Mouse (Mus musculus) cerebellum, adult 11 months (tissue): ENCODE measurements around the gene Ash1l.
A peak's percentile ranks its signal among the peaks of the same experiment; 100 is the strongest.
"Not testable (repeated sequence)": the region's sequence is repeated elsewhere in the genome, so short reads cannot be mapped to it uniquely, and the experiment has no call there.

Experiments
- DNase-seq: peaks from one replicate; pipeline ENCODE4 v3.0.0; 2022

The Ash1l gene

DNA sequence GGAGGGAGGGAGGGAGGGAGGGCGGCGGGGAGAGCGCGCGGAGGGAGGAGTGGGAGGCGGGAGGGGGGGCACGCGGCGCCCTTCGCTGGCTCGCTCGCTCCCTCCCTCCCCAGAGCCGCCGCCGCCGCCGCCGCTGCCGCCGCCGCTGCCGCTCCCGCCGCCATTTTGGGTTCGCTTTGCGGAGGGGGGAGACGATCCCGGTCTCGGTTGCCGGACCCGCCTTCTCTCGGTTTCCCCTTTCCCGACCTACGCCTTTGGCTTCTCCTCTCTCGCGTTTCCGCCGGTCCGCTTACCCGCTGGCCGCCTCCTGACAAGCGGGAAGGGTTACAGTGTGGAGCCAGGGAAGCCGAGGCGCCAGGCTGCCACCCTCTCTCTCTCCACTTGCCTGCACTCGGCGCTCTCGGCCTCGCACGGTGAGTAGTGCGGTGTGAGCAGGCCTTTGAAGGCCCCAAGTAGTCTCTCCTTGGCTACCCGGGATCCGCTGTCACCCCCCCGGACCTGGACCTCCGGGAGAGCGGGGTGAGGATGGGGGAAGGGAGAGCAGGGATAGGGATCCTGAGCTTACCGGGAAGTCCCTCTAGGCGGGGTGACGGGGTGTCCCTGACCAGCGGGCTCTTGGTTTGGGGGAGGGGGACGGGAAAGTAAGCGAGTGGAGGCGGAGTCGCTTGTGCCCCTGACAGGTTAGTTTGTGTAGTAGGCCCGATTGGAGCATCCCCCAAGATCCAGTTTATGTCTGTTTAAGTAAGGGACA lies at the start of gene Ash1l, which contains the start of gene Dap3:
Gene Ash1l (plus strand): TSS at position 47 of the 751 bp plus-strand sequence.
Gene Dap3 (minus strand): TSS at position 606 of the 751 bp plus-strand sequence.
- DNase-seq, result peak; percentile 73

DNA sequence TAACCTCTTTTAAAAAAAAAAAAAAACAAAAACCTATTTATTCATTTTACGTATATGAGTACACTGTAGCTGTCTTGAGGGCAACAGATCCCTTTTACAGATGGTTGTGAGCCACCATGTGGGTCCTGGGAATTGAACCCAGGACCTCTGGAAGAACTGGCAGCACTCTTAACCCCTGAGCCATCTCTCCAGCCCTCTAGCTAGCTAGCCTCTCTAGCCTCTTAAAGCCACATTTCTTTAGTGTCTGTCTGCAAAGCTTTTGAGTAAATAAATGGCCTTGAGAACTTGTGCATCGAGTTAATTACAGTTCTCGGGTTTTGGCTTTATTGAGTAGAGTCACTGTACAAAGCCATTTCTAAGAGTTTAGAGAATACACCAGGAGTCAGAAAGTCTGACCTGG lies 45.6 kb upstream of the Ash1l start:
- DNase-seq, result no peak

DNA sequence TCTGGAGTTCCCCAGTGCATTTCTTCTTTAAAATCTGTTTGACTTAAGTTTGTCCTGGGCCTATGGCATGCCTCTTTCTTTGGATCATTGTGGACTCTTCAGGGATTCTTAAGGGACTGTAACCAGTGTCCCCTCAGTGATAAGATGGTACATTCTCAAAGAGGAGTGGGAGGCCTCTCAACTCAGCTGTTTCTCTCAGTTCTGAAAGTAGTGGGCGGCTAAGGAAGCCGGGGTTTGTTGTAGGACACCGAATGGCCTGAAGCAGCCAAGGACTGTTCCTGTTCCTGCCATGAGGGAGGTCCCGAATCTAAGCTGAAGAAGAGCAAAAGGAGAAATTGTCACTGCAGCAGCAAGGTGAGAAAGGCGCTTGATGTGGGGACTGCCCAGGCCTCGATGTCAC lies 45.2 kb upstream of the Ash1l start:
- no peak for DNase-seq

DNA sequence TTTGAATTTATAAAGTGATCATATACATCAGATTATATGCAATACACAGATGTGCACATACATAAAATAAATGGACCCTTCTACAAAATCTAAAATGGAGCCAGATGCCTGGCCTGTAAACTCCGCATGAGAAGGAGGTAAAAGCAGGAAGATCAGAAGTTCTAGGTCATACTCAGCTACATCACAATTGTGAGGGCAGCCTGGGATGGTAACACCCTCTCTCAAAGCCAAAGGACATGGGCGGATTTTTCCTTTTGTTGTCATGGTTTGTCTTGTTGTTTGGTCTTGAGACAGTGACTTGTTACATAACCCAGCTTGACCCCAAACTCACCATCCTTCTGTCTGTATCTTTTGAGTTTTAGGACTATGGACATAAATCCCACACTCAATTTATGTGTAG lies 44.7 kb upstream of the Ash1l start:
- no peak for DNase-seq

DNA sequence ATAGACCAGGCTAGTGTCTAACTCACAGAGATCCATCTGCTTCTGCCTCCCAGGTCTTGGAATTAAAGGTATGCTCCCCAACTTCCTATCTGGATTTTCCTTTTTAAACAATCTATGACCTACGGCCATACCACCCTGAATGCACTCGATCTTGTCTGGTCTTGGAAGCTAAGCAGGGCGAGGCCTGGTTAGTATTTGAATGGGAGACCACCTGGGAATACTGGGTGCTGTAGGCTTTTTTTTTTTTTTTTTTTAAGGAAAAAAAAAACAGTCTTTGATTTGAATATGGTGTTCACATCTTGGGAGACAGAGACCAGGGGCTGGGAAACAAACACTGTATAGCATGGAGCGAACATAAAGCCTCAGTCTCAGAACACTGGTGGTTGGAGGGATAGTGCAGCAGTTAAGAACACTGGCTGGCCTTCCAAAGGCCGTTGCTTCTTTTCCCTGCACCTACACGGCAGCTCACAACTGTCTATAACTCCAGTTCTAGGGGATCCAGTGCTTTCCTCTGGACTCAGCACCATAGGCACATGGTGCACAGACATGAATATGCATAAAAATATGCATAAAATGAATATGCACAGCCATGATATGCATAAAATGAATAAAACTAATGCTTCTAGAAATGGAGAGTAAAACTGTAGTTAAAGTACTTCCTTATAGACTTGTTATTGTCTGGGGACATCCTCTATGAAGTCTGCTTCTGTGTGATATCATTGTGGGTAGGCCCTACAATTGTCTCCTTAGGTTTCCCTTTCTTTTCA lies 43.8 kb upstream of the Ash1l start:
- no peak for DNase-seq

DNA sequence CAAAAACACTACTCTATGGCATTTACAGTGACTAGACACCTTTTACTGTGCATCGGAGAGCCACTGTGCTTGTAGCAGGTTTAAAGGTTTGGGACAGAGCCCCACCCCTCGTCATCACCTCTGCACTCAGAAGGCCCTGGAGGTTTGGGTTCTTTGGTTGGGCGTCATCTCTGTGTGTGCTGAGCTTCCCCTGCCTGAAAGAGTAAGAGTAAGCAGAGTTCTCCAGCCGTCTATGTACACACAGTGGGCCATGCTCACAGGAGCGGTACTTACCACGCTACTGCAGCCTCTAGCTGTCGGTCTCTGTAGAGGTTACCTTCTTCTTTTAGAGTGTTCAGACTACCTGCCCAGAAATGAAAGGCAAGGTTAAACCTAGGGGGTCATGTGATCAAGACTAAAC lies 37.8 kb upstream of the Ash1l start:
- no peak for DNase-seq

DNA sequence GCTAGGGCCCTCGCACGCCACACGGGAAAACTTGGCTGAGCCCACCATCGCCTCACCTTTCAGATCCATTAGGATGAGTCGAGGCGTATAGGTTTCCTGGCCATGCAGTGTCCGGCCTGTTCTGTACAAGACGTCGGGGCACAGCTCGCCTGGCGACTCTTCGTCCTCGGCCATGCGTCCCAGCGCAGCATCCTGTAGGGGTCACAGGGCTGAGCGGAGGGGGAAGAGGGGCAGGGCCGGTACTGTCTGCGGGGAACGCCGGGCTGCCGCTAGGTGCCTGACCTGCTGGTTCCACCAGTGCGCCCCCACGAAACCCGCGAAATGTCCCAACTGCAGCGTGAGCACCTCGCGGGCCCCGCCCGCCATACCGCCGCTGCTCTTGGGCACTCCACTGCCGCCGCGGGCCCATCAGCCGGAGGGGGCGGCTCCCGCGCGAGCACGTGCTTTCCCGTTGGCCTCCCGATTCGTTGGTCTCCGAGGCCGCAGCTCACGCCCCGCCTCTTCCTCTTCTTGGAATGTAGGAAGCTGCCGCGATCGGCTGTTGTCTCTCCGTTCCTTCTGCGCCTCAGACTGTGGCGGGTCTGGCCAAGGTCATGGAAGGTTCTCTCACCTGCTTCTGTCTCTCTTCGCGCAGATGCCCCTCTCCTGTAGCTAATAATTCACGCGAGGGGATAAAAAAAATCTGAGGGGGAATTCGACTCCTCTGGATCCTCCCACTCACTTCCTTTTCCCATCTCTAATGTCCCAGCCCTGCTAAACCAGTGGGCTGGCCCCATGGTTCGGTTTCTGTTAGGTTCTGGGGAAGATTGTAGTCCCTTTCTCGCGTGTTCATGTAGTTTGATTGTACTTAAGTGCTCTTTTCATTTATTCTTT lies 36.7 kb upstream of the Ash1l start, which contains the start of gene Msto1:
Gene Msto1 (minus strand): TSS at position 489 of the 873 bp plus-strand sequence.
- peak; percentile 87 for DNase-seq

DNA sequence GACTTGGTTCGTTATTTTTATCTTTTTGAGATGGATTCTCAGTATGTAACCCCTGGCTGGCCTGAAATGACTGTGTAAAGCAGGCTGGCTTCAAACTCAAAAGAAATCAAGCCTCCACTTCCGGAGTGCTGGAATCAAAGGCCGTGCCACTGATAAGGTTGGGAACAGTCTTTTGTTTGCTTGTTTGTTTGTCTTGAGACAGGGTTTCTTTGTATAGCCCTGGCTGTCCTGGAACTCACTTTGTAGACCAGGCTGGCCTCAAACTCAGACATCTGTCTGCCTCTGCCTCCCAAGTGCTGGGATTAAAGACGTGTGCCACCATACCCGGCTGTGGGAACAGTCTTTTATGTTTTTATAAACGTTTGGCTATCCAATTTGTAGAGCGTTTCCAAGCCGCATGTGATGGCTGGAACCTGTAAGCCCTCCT lies 36.0 kb upstream of the Ash1l start:
- DNase-seq, result no peak

DNA sequence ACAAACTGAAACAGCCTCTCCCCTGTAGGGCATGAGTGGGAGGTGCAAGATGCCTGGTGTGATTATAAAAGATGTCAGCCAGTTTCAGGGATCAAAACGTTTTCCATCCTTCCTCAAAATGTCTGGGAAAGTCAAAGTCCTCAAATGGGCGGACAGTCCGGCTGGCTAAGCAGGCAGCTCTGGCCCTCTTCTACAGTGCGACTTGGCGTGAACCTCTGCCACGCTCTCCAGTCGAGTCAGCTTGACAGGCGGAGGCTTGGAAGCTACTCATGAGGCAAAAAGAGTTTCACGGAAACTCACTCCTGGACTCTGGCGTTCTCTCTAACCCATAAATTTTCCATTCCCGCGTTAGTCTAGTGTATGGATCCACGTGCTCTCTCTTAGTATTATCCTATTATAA lies 31.4 kb upstream of the Ash1l start:
- no peak for DNase-seq

DNA sequence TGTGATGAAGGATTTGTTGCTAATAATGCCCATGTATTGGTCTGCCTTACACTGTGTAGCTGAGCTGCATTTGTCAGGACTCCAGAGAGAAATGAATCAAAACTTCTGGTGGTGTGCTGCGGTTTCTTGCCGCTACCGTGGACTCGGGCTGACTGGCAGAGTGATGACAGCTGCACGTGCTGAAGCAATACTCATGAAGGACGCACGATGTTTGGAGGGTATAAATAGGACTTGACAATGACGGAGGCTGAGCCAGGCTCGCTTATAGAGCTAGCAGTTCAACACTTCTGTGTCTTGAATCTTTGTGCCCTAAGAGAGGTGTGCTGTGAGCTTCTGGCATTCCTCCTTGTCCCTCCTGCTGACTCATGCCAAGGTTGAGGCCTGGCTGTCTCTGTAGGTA lies 29.0 kb upstream of the Ash1l start:
- no peak for DNase-seq

DNA sequence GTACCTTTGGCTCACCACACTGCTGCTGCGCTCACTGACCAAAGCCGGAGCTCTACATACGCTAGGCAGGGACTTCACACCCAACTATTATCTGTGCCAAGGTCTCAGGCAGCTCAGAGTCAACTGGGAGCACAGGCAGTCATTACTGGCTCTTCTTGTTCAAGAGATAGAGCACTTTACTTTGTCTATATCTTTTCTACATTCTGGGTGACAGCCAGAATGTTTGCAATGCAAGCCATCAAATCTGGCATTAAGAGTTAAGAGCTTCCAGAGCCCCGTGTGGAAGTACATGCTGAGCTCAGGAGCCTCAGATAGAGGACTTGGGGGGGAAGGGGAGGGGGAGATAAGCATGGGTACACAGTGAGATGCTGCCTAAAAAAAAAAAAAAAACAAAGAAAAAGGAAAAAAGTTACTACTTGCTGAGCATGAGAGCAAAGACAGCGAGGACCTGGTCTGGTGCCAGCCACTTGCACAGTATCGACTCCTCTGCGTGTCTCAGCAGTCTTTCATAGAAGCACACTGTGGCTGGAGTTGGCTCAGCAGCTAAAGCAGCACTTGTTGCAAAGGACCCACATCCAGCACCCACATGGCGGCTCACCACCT lies 26.3 kb upstream of the Ash1l start:
- no peak for DNase-seq

DNA sequence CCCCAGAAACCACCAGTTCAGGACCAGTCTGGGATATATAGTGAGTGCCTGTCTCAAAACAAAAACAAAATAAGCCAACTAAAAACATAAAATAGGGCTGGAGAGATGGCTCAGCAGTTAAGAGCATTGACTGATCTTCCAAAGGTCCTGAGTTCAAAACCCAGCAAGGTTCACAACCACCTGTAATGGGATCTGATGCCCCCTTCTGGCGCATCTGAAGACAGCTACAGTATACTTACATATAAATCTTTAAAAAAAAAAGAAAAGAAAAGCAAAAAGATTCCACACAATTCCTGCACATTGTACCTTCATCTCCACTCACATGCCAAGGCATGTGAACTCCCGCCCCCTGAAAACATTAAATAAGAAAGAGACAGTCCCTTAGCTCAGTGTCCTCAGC lies 24.8 kb upstream of the Ash1l start:
- no peak for DNase-seq

DNA sequence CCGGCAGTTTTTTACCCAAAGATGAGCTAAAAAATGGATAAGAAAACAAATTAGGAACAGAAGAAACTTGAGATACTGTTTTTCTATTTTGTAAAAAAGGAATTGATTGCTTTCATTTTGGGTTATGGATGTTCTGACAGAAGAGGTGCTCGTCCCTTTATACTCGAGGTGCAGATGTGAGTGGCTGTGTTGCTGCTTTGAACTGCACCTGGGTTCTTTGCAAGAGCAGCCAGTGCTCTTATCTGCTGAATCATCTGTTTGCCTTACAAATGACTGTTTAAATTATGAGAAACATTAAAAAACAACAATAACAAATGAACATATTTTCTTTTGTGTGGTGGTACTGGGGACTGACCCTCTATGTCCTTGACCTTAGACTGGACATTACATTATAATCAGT lies 20.9 kb upstream of the Ash1l start:
- DNase-seq, result no peak

DNA sequence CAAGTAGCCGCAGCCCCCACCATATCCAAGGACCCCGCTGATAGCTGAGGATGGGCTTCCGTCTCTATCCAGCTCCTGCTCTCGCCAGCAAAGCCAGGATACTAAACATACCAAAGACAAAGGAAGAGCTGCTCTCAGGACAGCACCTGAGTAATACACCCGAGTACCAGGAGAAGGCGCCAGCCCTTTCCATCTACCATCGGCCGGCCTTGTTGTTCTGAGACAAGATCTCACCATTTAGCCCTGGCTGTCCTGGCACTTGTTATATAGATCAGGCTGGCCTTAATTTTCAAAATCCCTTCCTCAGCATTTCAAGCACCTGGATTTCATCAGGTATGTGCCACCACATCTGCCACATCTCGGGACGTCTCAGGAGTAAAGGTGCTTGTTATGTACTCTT lies 11.4 kb upstream of the Ash1l start:
- DNase-seq, result no peak

DNA sequence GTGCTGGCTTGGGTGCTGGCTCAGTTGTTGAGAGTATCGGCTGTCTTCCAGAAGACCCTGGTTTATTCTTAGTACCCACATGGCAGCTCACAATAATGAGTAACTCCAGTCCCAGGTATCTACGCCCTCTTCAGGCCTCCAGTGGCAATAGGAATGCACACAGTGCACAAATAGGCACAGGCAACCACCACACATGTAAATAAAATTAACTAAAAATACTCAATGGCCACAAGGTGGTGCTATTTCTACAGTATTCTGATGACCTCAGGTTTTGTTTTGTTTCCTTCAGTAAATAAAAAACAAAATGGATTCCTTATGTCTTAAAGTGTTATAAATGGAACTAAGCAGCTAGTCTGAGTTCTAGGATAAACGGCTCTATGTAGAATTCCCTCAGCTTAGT lies 10.7 kb upstream of the Ash1l start:
- DNase-seq, result no peak

DNA sequence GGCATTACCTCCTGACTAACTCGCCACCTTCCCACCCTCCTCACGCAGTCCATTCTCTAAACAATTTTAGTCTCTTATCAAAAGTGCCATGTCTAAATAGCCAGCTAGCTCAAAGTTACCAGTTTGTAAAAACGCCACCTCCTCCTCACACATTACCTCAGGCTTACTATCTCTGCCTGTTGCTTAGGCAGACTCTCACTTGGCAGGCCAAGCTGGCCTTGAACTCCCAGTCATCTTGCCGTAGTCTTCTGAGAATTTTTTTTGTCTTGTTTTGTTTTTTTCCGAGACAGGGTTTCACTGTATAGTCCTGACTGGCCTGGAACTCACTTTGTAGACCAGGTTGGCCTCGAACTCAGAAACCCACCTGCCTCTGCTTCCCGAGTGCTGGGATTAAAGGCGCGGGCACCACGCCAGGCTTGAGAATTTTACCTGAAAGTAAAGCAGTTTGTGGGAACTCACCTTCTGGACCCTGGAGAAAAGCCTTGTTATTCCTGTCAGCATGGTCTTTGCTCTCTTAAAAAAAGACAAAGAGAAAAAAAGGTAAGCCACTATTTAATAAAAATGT lies 8.0 kb upstream of the Ash1l start:
- no peak for DNase-seq

DNA sequence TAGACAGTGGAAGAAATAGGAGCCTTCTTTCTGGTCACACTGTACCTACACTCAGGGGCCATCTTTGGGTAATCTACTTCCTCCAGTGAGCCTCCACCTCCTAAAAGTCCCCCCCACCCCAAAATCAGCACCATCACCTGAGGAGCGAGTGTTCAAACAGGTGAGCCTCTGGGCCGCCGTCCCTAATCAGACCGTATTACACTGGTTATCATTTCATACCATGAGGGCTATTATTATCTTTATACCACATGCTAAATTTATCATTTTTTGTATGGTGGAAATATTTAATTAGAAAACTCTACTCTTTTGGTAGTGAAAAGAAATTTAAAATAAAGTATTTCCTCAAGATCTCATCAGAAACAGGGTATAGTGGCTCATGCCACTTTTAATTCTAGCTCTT lies 6.3 kb upstream of the Ash1l start:
- no peak for DNase-seq

DNA sequence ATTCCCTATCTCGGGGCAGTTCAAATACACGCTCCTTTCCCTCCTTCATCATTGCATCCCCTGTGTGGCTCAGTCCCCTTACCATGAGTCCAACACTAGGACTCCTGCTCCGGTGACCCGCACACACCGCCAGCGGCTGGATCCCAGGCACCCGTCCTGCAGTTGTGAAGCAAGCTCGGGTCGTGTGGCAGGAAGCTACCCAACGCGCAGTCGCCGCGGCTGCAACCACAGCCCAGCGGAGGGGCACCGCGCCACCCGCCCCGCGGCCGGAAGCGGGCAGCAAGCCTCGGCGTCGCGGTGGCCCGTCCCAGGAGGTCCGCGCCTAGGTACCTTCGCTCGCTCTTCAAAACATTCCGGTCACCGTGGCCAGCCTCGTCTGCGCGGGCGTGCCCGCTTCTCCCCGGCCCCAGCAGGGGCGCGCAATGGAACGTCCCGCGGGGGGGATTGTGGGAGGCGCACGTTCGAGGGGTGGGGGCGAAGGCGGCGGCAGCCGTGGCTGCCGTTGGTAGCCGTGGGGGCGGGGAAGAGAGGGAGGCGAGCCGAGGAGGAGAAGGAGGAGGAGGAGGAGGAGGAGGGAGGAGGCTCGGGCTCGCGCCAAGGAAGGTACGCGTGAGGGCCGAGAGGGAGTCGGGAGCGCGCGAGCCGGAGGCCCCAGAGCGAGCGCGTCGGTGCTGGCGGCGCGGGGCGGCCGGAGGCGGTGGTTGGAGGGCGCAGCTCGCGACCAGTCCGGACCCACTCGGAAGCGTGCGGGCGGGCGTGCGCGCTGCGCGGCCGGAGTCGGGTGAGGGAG lies 441 bp upstream of the Ash1l start:
- peak; percentile 86 for DNase-seq

DNA sequence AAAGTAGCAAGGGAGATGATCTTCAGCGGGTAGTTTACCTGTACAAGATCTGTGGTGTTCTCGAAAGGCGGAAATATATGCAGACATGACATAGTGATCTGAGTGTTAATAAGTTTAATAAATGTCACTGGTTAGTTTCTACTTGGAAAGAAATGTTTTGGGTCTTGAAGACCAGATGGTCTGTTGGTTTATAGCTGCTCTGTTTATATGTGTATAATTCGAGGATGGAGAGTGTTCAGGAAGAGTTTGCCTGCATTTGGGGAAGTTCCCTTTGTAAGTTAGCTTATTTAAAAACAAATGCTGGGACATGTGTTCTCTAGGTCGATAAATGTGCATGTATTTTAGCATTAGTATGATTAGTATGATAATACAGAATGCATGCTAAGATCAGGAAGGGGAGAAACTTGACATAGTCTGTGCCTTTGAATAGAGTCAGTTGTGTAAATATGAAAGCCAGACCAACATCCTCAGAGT lies 942 bp downstream of the Ash1l start:
- no peak for DNase-seq

DNA sequence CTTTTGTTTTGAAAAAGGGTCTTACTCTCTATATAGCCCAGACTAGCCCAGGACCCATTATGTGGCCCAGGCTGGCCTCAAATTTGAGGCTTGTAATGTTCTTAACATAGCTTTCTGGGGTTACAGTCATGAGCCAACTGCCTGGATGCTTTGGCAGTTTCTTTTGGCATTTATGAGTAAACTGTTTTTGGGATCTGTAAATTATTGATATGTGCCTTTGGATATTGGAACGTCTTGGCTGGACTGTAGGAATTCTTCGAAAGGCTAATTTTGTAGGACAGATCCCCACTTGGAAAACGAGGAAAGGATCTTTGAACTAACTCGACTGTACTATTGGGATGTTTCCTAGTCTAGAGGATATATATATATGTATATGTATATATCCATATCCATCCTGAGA lies 2.8 kb downstream of the Ash1l start:
- no peak for DNase-seq

DNA sequence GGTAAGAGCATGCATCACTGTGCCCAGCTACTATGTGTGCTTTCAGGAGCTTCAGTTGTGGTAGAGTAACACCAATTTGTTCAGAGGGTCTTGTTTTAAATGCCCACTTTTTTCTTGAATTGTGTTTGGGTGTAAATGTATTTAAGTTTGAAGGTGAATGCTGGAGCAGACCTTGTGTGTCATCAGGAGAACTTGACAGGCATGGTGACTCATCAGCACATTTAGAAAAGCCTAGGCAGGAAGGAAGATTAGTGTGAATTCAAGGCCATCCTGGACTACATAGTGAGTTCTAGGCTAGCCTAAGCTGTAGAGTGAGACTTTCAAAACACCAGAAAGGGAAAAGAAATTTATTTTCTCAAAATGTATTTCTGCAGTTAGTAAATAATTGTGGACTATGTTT lies 3.3 kb downstream of the Ash1l start:
- DNase-seq, result no peak

DNA sequence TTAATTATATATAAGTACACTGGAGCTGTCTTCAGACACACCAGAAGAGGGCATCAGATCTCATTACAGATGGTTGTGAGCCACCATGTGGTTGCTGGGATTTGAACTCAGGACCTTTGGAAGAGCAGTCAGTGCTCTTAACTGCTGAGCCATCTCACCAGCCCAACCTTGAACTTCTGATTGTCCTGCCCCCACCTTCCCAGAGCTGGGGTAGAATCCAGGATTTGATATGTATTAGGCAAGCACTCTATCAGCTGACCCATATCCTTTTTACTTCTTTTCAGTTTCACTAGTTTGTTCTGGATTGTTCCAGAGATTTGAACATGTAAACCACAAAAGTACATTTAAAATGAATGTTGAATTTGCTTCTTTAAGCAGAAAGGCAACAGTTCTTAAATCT lies 12.8 kb downstream of the Ash1l start:
- DNase-seq, result not testable (repeated sequence)
